Comparison of ENCODE assay signal across 8 mouse cellular contexts in genomic region chr10:128459409-128460269, GRCm38 (mm10). TPM values are rescaled to one million over a fixed set of nuclear protein-coding genes. Genes with fewer than 3 reads are reported as not detected.
DNase-seq lines count a peak whose midpoint lies in the region; ATAC-seq and TF ChIP-seq lines count a peak whose summit lies in the region.

No protein-coding gene starts in this region.

- peaks cover 10% of the 10 kb centered on the region for H3K4me1 ChIP-seq in kidney, adult 2 months (ENCODE audit: control insufficient read depth, insufficient read depth, low read length)
- H3K4me1 ChIP-seq in forebrain, embryonic 12.5 days, result peaks cover 12% of the 10 kb centered on the region
- H3K4me1 ChIP-seq in hindbrain, embryonic 15.5 days (replicated peaks), result peaks cover 19% of the 10 kb centered on the region
- H3K4me1 ChIP-seq in liver, adult 2 months (ENCODE audit: control insufficient read depth, insufficient read depth, low read length), result peaks cover 10% of the 10 kb centered on the region
- peaks cover 7% of the 10 kb centered on the region for H3K4me1 ChIP-seq in testis, adult 2 months (ENCODE audit: control insufficient read depth, insufficient read depth, low read length)

- peak; percentile 43 for DNase-seq in kidney, adult 2 months
- no peak for DNase-seq in kidney, adult 11 months
- peak; percentile 55 for DNase-seq in liver, adult 2 months (ENCODE audit: extremely low read depth, low read depth, low spot score)
- peak; percentile 68 for DNase-seq in naive thymus-derived CD4-positive, alpha-beta T cell, adult 2 months (ENCODE audit: low read depth)

- H3K27me3 ChIP-seq in kidney, adult 2 months (replicated peaks; ENCODE audit: control insufficient read depth, insufficient read depth, low read length), result no peaks in the 10 kb centered on the region
- H3K27me3 ChIP-seq in forebrain, embryonic 12.5 days, result no peaks in the 10 kb centered on the region; the same call in 1 of the 2 replicates
- H3K27me3 ChIP-seq in hindbrain, embryonic 15.5 days, result no peaks in the 10 kb centered on the region
- no peaks in the 10 kb centered on the region for H3K27me3 ChIP-seq in liver, adult 2 months (ENCODE audit: control insufficient read depth, insufficient read depth, low read length)
- no peaks in the 10 kb centered on the region for H3K27me3 ChIP-seq in testis, adult 2 months (ENCODE audit: control insufficient read depth, insufficient read depth, low read length)

- under 1% methylated on average over 48 of the region's 67 CpGs for WGBS in kidney, adult 2 months
- under 1% methylated on average over 21 of the region's 67 CpGs for WGBS in forebrain, embryonic 12.5 days
- WGBS in hindbrain, embryonic 15.5 days, result under 1% methylated on average over 15 of the region's 67 CpGs
- under 1% methylated on average over 46 of the region's 67 CpGs for WGBS in liver, adult 2 months

- peak overlapping the region; percentile 82 for H3K27ac ChIP-seq in kidney, adult 2 months (ENCODE audit: insufficient read depth, low read depth, low read length)
- peak overlapping the region; percentile 98 for H3K27ac ChIP-seq in forebrain, embryonic 12.5 days
- H3K27ac ChIP-seq in hindbrain, embryonic 15.5 days (replicated peaks), result peak overlapping the region; percentile 98
- H3K27ac ChIP-seq in liver, adult 2 months (replicated peaks; ENCODE audit: insufficient read depth, low read depth, low read length), result peak overlapping the region; percentile 98
- peak overlapping the region; percentile 89 for H3K27ac ChIP-seq in testis, adult 2 months (ENCODE audit: control insufficient read depth, insufficient read depth, low read depth, low read length)

- ATAC-seq in cerebellum, adult (ENCODE audit: insufficient number of reproducible peaks, low FRiP score, low TSS enrichment), result 0 out of 2 replicates have a peak, but pooled peaks have one; percentile 8
- peak; percentile 75 for ATAC-seq in forebrain, embryonic 12.5 days (ENCODE audit: low FRiP score)
- peak; percentile 61 for ATAC-seq in hindbrain, embryonic 15.5 days (ENCODE audit: low FRiP score, low read depth)

- H3K79me2 ChIP-seq in liver, adult 2 months (ENCODE audit: control insufficient read depth, insufficient read depth, low read length), result peaks cover 9% of the 10 kb centered on the region; the same call in 1 of the 2 replicates

- peak; percentile 14 for TF ChIP-seq POLR2A in kidney, adult 2 months (IDR thresholded peaks at IDR 0.05; ENCODE audit: low read depth, low read length)
- TF ChIP-seq POLR2A in liver, adult 2 months (IDR thresholded peaks at IDR 0.05; ENCODE audit: extremely low read depth, insufficient read depth, low read length), result no peak
- no peak for TF ChIP-seq POLR2A in testis, adult 2 months (IDR thresholded peaks at IDR 0.05; ENCODE audit: control insufficient read depth, low read depth, low read length)

- H3K9ac ChIP-seq in forebrain, embryonic 12.5 days, result peak overlapping the region; percentile 100
- H3K9ac ChIP-seq in hindbrain, embryonic 15.5 days, result peak overlapping the region; percentile 98
- peak overlapping the region; percentile 99 for H3K9ac ChIP-seq in liver, adult 2 months (ENCODE audit: low read depth, low read length)

- peak overlapping the region; percentile 60 for H3K4me3 ChIP-seq in kidney, adult 2 months (ENCODE audit: insufficient read depth, low read depth, low read length)
- H3K4me3 ChIP-seq in forebrain, embryonic 12.5 days (replicated peaks), result peak overlapping the region; percentile 94
- H3K4me3 ChIP-seq in hindbrain, embryonic 15.5 days, result peak overlapping the region; percentile 76
- H3K4me3 ChIP-seq in liver, adult 2 months (ENCODE audit: insufficient read depth, low read depth, low read length), result peak overlapping the region; percentile 81
- H3K4me3 ChIP-seq in testis, adult 2 months (ENCODE audit: control insufficient read depth, low read depth, low read length), result peak overlapping the region; percentile 97

- no peak for TF ChIP-seq CTCF in kidney, adult 2 months (conservative IDR thresholded peaks at IDR 0.05; ENCODE audit: insufficient read depth, insufficient read length, low read depth, low read length)
- no peak for TF ChIP-seq CTCF in liver, adult 2 months (IDR thresholded peaks at IDR 0.05; ENCODE audit: low read depth, low read length)
- no peak for TF ChIP-seq CTCF in testis, adult 2 months (IDR thresholded peaks at IDR 0.05; ENCODE audit: control insufficient read depth, insufficient read depth, insufficient replicate concordance, low read depth, low read length)

- peaks cover 6% of the 10 kb centered on the region; the same call in 1 of the 2 replicates for H3K36me3 ChIP-seq in kidney, adult 2 months (ENCODE audit: control insufficient read depth, insufficient read depth, low read length)
- peaks cover 34% of the 10 kb centered on the region for H3K36me3 ChIP-seq in forebrain, embryonic 12.5 days (replicated peaks)
- peaks cover 29% of the 10 kb centered on the region for H3K36me3 ChIP-seq in hindbrain, embryonic 15.5 days
- peaks cover 25% of the 10 kb centered on the region for H3K36me3 ChIP-seq in liver, adult 2 months (ENCODE audit: control insufficient read depth, insufficient read depth, low read length)
- H3K36me3 ChIP-seq in testis, adult 2 months (ENCODE audit: control insufficient read depth, insufficient read depth, low read length), result peaks cover 2% of the 10 kb centered on the region

- H3K9me3 ChIP-seq in forebrain, embryonic 12.5 days, result no peaks in the 10 kb centered on the region
- no peaks in the 10 kb centered on the region for H3K9me3 ChIP-seq in hindbrain, embryonic 15.5 days

- H3K4me2 ChIP-seq in forebrain, embryonic 12.5 days, result peak overlapping the region; percentile 86
- peak overlapping the region; percentile 89 for H3K4me2 ChIP-seq in hindbrain, embryonic 15.5 days

RNA-seq across cellular contexts. Expression of gene Smarcc2, which starts 0.6 kb away (rescaled TPM):
- polyA plus RNA-seq in kidney, adult 2 months (2012; rRNA removed), result 81.3 and 81.4 TPM in 2 replicates
- polyA plus RNA-seq in forebrain, embryonic 12.5 days (2016; fragmentation: Nextera tagmentation; extraction: Ambion mirVana), result 189 and 210 TPM in 2 replicates
- 167 and 177 TPM in 2 replicates for polyA plus RNA-seq in hindbrain, embryonic 15.5 days (2015; fragmentation: Nextera tagmentation; extraction: Ambion mirVana)
- 13.8 and 21.9 TPM in 2 replicates for total RNA-seq in liver, adult 2 months (2014; rRNA removed)
- polyA plus RNA-seq in liver, adult 2 months (2012; rRNA removed), result 63.1 and 64.5 TPM in 2 replicates
- polyA plus RNA-seq in testis, adult 2 months (2012; rRNA removed), result 138 and 141 TPM in 2 replicates

RNA-seq across cellular contexts. Expression of gene Myl6, which starts 34.3 kb away (rescaled TPM):
- 897 and 1,416 TPM in 2 replicates for polyA plus RNA-seq in kidney, adult 2 months (2012; rRNA removed)
- polyA plus RNA-seq in forebrain, embryonic 12.5 days (2016; fragmentation: Nextera tagmentation; extraction: Ambion mirVana), result 660 and 684 TPM in 2 replicates
- 944 and 959 TPM in 2 replicates for polyA plus RNA-seq in hindbrain, embryonic 15.5 days (2015; fragmentation: Nextera tagmentation; extraction: Ambion mirVana)
- total RNA-seq in liver, adult 2 months (2014; rRNA removed), result 477 and 556 TPM in 2 replicates
- 553 and 575 TPM in 2 replicates for polyA plus RNA-seq in liver, adult 2 months (2012; rRNA removed)
- polyA plus RNA-seq in testis, adult 2 months (2012; rRNA removed), result 191 and 248 TPM in 2 replicates

RNA-seq across cellular contexts. Expression of gene Myl6b, which starts 38.8 kb away (rescaled TPM):
- 8.4 and 10.6 TPM in 2 replicates for polyA plus RNA-seq in kidney, adult 2 months (2012; rRNA removed)
- polyA plus RNA-seq in forebrain, embryonic 12.5 days (2016; fragmentation: Nextera tagmentation; extraction: Ambion mirVana), result 2.4 and 2.7 TPM in 2 replicates
- polyA plus RNA-seq in hindbrain, embryonic 15.5 days (2015; fragmentation: Nextera tagmentation; extraction: Ambion mirVana), result 5.7 and 6.5 TPM in 2 replicates
- 0.28 and 0.47 TPM in 2 replicates for total RNA-seq in liver, adult 2 months (2014; rRNA removed)
- 1.1 and 1.6 TPM in 2 replicates for polyA plus RNA-seq in liver, adult 2 months (2012; rRNA removed)
- 20.3 and 23.2 TPM in 2 replicates for polyA plus RNA-seq in testis, adult 2 months (2012; rRNA removed)

RNA-seq across cellular contexts. Expression of gene Rnf41, which starts 48.2 kb away (rescaled TPM):
- polyA plus RNA-seq in kidney, adult 2 months (2012; rRNA removed), result 19.5 and 19.6 TPM in 2 replicates
- polyA plus RNA-seq in forebrain, embryonic 12.5 days (2016; fragmentation: Nextera tagmentation; extraction: Ambion mirVana), result 61.9 and 62.0 TPM in 2 replicates
- 91.3 and 92.4 TPM in 2 replicates for polyA plus RNA-seq in hindbrain, embryonic 15.5 days (2015; fragmentation: Nextera tagmentation; extraction: Ambion mirVana)
- 5.1 and 6.6 TPM in 2 replicates for total RNA-seq in liver, adult 2 months (2014; rRNA removed)
- 5.9 TPM in 2 replicates for polyA plus RNA-seq in liver, adult 2 months (2012; rRNA removed)
- 82.6 and 84.1 TPM in 2 replicates for polyA plus RNA-seq in testis, adult 2 months (2012; rRNA removed)

RNA-seq across cellular contexts. Expression of gene Nabp2, which starts 48.3 kb away (rescaled TPM):
- 33.2 and 37.8 TPM in 2 replicates for polyA plus RNA-seq in kidney, adult 2 months (2012; rRNA removed)
- 141 and 155 TPM in 2 replicates for polyA plus RNA-seq in forebrain, embryonic 12.5 days (2016; fragmentation: Nextera tagmentation; extraction: Ambion mirVana)
- 137 and 141 TPM in 2 replicates for polyA plus RNA-seq in hindbrain, embryonic 15.5 days (2015; fragmentation: Nextera tagmentation; extraction: Ambion mirVana)
- 12.9 and 17.0 TPM in 2 replicates for total RNA-seq in liver, adult 2 months (2014; rRNA removed)
- polyA plus RNA-seq in liver, adult 2 months (2012; rRNA removed), result 22.3 and 27.9 TPM in 2 replicates
- polyA plus RNA-seq in testis, adult 2 months (2012; rRNA removed), result 22.5 and 27.7 TPM in 2 replicates

Comparison
In these comparisons a context has a peak if more than half of its experiments do, and no peak if none do; other contexts are left out.
1. ATAC-seq: peak in every context shown above with its lines; median percentile 75 in forebrain, embryonic 12.5 days; 61 in hindbrain, embryonic 15.5 days; 8 in cerebellum, adult.